Mouse (Mus musculus) thymus, adult 2 months (tissue): Measurements from ENCODE around the gene Acot8.

ENCODE experiments used
- CTCF ChIP-seq: fragments of 200-500 bp; IDR thresholded peaks from 2 replicates; pipeline ENCODE4 v1.5.1; 2012; ENCODE audit warnings: mild to moderate bottlenecking, control low read depth, low read length, moderate library complexity, borderline replicate concordance; ENCODE audit not compliant: control insufficient read depth, poor library complexity, insufficient read depth; ENCODE audit errors: extremely low read depth
- POLR2A ChIP-seq: fragments of 200-500 bp; IDR thresholded peaks from 2 replicates; pipeline ENCODE4 v1.6.1; 2012; ENCODE audit warnings: mild to moderate bottlenecking, low read length, control low read depth, moderate library complexity; ENCODE audit not compliant: control insufficient read depth, poor library complexity, insufficient read depth; ENCODE audit errors: extremely low read depth

DNA sequence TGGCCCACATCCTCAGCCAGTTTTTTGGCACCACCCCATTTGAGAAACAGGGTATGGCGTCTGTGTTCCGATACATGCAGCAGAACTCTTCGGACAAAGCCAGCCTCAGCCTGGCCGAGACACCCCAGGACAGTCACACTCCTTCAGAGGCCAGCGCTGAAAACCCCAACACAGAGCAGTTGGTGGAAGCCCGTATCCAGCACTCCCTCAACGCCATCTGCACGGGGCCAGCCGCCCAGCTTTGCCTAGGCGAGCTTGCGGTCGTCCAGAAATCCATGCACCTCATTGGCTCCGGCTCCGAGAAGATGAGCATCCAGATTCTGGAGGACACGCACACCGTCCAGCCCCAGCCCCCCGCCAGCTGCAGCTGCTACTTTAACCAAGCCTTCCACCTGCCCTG lies 20.8 kb upstream of the Acot8 start:
- TF ChIP-seq CTCF (no peak), POLR2A (no peak)
